Mouse (Mus musculus): ENCODE results near the gene Ldah.

Gene Ldah

DNA sequence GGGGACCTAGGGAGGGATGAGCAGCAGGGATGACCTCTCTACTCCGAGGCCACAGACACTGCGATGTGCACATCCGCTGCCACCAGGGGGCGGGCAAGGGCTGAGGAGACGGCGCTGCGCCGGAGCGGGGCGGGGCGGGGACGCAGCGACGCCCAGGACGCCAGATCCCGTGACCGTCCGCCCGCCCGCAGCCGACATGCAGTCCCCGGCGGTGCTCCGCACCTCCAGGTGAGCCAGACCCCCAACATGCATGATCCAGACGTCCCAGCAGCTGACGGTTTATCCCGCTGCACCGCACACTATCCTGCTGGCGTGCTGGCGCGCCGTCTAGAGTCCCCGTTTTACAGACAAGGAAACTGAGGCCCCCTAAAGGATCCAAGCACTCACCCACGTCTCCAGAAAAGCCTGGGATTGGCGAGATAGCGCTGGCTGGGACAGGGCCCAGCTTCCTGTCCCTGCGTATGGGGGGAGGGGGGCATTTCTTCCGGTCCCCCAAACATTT is 105.4 kb downstream of the Ldah start, which contains the start of gene Hs1bp3:
TSS of gene Hs1bp3 (plus strand) at position 163 of the 502 bp plus-strand sequence.
- peak; percentile 78 to 79 for DNase-seq (ENCODE audit: low spot score in 2 of 2)

GRCm38 (mm10) chr12:8313773-8314172 is 105.9 kb downstream of the Ldah start:
- DNase-seq (ENCODE audit: low spot score in 2 of 2) = no peak

DNA sequence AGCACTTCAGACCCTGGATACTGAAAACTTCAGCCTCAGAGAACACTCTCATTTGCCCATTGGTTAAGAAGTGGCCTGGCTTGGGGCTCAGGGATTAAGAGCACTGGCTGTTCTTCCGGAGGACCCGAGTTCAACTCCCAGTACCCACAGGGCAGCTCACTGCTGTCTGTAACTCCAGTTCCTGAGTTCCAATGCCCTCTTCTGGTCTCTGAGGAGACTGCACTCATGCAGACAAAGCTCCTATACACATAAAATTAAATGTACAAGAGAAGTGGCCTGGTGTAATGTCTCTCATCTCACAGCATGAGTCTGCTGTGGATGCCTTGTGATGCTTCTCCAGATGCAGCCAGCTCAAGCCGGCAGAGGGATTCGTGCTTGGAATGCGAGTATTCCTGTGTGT is 108.6 kb downstream of the Ldah start:
- no peak for DNase-seq (ENCODE audit: low spot score in 2 of 2)

GRCm38 (mm10) chr12:8320084-8320713 is 112.3 kb downstream of the Ldah start:
- peak; percentile 46 to 49 for DNase-seq (ENCODE audit: low spot score in 2 of 2)

- no peak for DNase-seq (ENCODE audit: low spot score in 2 of 2)
Observed at GRCm38 (mm10) chr12:8321506-8321905, 113.6 kb downstream of the Ldah start.

- no peak for DNase-seq (ENCODE audit: low spot score in 2 of 2)
Observed at GRCm38 (mm10) chr12:8324086-8324485, 116.2 kb downstream of the Ldah start.

DNA sequence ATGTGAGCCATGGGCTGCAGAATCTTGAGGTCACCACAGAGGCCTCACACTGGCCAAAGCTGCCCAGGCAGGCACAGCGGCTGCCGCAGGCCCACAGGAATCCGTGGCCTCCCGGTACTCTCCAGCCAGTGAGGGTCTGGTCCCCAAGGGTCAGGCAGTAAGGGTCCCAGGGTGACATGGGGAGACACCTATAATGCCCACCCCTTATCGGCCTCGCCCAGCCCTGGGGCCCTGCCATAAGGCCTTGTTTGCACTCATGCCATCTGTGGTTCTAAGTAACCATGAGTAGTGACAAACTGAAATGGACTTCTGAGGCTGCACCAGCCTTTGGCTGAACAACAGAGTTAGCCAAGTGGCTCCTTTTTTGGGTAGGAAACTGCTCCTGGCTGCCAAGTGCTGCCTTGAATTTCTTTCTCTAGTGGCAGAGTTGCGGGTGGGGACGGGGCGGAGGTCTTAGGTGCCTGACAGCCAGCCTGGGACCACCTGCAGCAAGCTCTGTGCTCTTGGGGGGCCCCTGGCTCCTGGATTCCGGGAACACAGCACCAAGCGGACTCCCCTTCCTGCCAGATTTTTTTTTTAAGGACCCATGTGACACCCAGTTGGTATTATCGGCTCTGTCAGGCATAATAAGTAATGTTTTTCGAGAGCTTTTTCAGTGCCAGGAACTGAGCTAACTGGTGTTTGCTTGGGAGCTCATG is 117.5 kb downstream of the Ldah start:
- no peak for DNase-seq (ENCODE audit: low spot score in 2 of 2)

GRCm38 (mm10) chr12:8325943-8326522 is 118.1 kb downstream of the Ldah start:
- DNase-seq (ENCODE audit: low spot score in 2 of 2) = no peak

- DNase-seq (ENCODE audit: low spot score in 2 of 2) = peak; percentile 80 to 88
Observed at GRCm38 (mm10) chr12:8326825-8327674, 119.1 kb downstream of the Ldah start.

DNA sequence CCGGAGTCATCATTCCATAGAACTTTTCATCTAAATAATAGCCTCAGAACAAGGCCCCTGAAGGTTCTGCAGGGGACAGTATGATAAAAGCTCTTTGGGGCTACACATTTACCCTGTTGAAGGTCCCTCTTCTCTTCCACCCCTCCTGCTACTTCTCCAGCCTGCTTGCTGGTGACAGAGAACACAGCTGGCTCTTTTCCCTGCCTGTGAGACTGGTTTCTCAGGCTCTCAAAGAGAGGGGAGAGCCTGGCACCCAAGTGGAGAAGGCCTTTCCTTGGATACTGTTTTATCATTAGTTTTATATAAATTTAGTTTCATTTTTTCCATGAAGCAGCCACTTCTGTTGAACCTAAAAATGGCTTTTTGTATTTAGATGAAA is 119.8 kb downstream of the Ldah start:
- no peak for DNase-seq (ENCODE audit: low spot score in 2 of 2)

DNA sequence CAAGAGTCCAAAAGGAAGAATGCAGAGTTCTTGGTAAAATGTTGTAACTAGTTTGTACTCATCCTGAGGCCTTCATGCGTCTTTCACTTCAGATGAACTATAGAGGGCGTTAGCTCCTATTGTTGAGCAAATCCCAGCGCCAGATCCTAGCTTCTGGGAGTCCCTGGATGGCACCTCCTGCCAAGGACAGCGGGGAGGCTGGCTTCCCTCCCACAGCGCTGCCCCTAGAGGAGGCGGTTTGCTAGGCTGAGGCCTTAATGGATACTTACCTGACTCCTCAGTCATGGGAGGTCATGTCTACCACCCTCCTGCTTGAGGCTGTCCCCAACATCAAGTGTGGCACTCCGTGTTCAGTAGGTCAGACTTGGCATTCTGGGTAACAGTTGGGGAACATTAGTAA is 121.3 kb downstream of the Ldah start:
- no peak for DNase-seq (ENCODE audit: low spot score in 2 of 2)

- no peak for DNase-seq (ENCODE audit: low spot score in 2 of 2)
Observed at GRCm38 (mm10) chr12:8331489-8332173, 123.7 kb downstream of the Ldah start.

GRCm38 (mm10) chr12:8332174-8332542 is 124.3 kb downstream of the Ldah start:
- DNase-seq (ENCODE audit: low spot score in 2 of 2) = no peak

GRCm38 (mm10) chr12:8333617-8334016 is 125.7 kb downstream of the Ldah start:
- no peak for DNase-seq (ENCODE audit: low spot score in 2 of 2)

DNA sequence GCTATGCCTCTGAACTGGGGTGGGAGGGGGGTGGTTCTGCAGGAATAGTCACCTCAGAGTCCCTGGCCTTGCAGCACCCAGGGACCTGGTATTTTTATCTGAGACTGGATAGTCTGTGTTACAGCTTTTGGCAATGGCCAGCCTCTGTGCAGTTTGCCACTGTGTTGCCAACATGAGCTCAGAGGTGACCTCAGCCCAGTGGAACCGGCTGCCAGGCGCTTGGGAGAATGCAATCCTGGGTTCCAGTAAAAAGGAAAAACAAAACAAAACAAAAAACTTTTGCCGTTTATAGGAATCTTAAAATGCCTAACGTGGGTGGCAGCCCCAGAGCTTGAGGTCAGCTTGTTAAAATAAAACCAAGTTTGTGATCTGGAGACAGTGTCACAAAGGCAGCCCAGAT is 126.4 kb downstream of the Ldah start:
- DNase-seq (ENCODE audit: low spot score in 2 of 2) = no peak
